Comparison of ENCODE assay signal across 8 mouse cellular contexts in the genomic region with DNA sequence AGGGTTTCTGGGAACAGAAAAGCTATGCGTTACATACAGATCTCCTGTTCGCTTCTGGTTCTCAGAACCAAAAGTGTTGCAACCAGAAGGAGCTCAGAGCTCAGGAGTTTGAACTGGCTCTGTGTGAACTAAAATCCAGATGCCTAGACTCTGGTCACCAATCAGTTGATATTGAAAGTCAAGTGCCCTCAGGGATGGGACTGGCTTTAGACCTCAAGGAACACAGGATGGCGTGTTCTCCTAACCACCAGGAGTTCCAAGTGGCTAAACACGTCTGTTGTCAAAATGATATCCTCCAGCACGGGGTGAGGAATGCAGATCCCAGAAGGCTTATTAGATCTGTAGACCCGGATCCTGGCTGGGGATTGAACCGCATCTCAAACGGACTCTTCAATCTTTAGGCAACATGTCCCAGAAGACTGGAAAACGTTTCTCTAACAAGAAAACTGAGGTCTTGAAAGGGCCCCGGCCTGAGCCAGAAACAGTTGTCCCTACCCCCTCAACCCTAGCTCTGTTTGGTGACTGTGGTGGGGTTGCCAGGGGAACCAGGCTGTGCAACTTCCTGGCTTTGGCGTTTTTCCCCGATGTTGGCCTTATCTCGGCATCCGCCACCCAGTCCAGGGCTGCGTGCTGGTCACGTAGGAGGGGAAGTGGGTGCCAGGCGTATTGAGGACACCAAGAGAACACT. TPM values are rescaled to one million over a fixed set of nuclear protein-coding genes. Genes with fewer than 3 reads are reported as not detected.
DNase-seq lines count a peak whose midpoint lies in the region; ATAC-seq lines count a peak whose summit lies in the region.

No protein-coding gene starts in this region.

- H3K27ac ChIP-seq in heart, embryonic 14.5 days (replicated peaks in 1 of 2; ENCODE audit: control insufficient read depth in 1 of 2, insufficient read depth in 1 of 2, low read depth in 2 of 2, low read length in 2 of 2) = peak overlapping the region; percentile 74 to 79

- no peak overlapping the region for H3K4me3 ChIP-seq in heart, embryonic 14.5 days (ENCODE audit: control insufficient read depth in 1 of 2, insufficient read depth in 1 of 2, low read depth in 1 of 2, low read length in 2 of 2)

- H3K27me3 ChIP-seq in heart, embryonic 14.5 days (ENCODE audit: control insufficient read depth, insufficient read depth, low read length) = no peaks in the 10 kb centered on the region

- peak overlapping the region; percentile 55 for H3K4me2 ChIP-seq in heart, embryonic 14.5 days (ENCODE audit: low read length)

- peaks cover 4% of the 10 kb centered on the region; the same call in 1 of the 2 replicates for H3K36me3 ChIP-seq in heart, embryonic 14.5 days (ENCODE audit: control insufficient read depth, insufficient read depth, low read length)

- WGBS in heart, embryonic 14.5 days = 31% methylated on average over 17 of the region's 17 CpGs

- DNase-seq in gastrocnemius, adult 18-20 months (ENCODE audit: low spot score) = peak; percentile 52
- DNase-seq in gastrocnemius, postnatal 4 days (ENCODE audit: low spot score in 2 of 2) = no peak
- DNase-seq in adrenal gland, adult 8-10 months = peak; percentile 56
- peak; percentile 57 to 79 for DNase-seq in kidney, postnatal 25 days
- DNase-seq in thymus, postnatal 36 days = peak; percentile 74 to 80
- no peak for DNase-seq in frontal cortex, postnatal 25 days (ENCODE audit: low spot score in 2 of 2)

- peak overlapping the region; percentile 49; the same call in 1 of the 2 replicates for H3K9ac ChIP-seq in heart, embryonic 14.5 days (ENCODE audit: low read length)

- peaks cover 25 to 30% of the 10 kb centered on the region in 2 experiments for H3K4me1 ChIP-seq in heart, embryonic 14.5 days (ENCODE audit: control insufficient read depth in 2 of 2, insufficient read depth in 2 of 2, low read length in 2 of 2)

- ATAC-seq in heart, embryonic 14.5 days (ENCODE audit: insufficient number of reproducible peaks, insufficient read depth, low FRiP score, low read depth) = peak; percentile 55; the same call in 1 of the 2 replicates
- peak; percentile 77 for ATAC-seq in megakaryocyte progenitor cell, adult 5-6 weeks (replicated peaks; ENCODE audit: poor library complexity)

- H3K9me3 ChIP-seq in heart, embryonic 14.5 days (ENCODE audit: control insufficient read depth, low read length) = peaks cover 7% of the 10 kb centered on the region; the same call in 1 of the 2 replicates

RNA-seq across cellular contexts. Expression of a gene that starts 6.9 kb away (rescaled TPM):
- under 1 TPM in 1 of 2 experiments, not detected in 1; 0.47 TPM for total RNA-seq in gastrocnemius, adult 18-20 months (2021)
- 1 to 10 TPM; 1.3 to 1.8 TPM for total RNA-seq in gastrocnemius, postnatal 4 days (2021)
- under 1 TPM; 0.17 to 0.62 (median 0.36) TPM for total RNA-seq in adrenal gland, adult 8-10 months (2022)
- polyA plus RNA-seq in heart, embryonic 14.5 days (2014; fragmentation: Nextera tagmentation; extraction: Ambion mirVana) = 2.0 and 2.6 TPM in 2 replicates
- total RNA-seq in megakaryocyte progenitor cell, adult 5-6 weeks (2015) = 0.12 TPM in 1 of 2 replicates, not detected in the other
- not detected in 2 replicates for total RNA-seq in megakaryocyte progenitor cell, adult 5-6 weeks (2017)

RNA-seq across cellular contexts. Expression of a gene that starts 13.8 kb away (rescaled TPM):
- 10 to 100 TPM; 14.0 to 28.7 TPM for total RNA-seq in gastrocnemius, adult 18-20 months (2021)
- total RNA-seq in gastrocnemius, postnatal 4 days (2021) = 100 to 1,000 TPM; 146 to 158 TPM
- 10 to 100 TPM; 68.5 to 90.2 (median 77.9) TPM for total RNA-seq in adrenal gland, adult 8-10 months (2022)
- polyA plus RNA-seq in heart, embryonic 14.5 days (2014; fragmentation: Nextera tagmentation; extraction: Ambion mirVana) = 187 and 196 TPM in 2 replicates
- total RNA-seq in megakaryocyte progenitor cell, adult 5-6 weeks (2015) = 621 and 639 TPM in 2 replicates
- 290 and 305 TPM in 2 replicates for total RNA-seq in megakaryocyte progenitor cell, adult 5-6 weeks (2017)

RNA-seq across cellular contexts. Expression of a gene that starts 32.1 kb away (rescaled TPM):
- under 1 TPM in 1 of 2 experiments, not detected in 1; 0.19 TPM for total RNA-seq in gastrocnemius, adult 18-20 months (2021)
- total RNA-seq in gastrocnemius, postnatal 4 days (2021) = 1 to 10 TPM; 1.7 to 2.3 TPM
- 1 to 10 TPM; 1.5 to 6.6 (median 3.6) TPM for total RNA-seq in adrenal gland, adult 8-10 months (2022)
- 2.0 and 5.0 TPM in 2 replicates for polyA plus RNA-seq in heart, embryonic 14.5 days (2014; fragmentation: Nextera tagmentation; extraction: Ambion mirVana)
- 0.10 TPM in 1 of 2 replicates, not detected in the other for total RNA-seq in megakaryocyte progenitor cell, adult 5-6 weeks (2015)
- total RNA-seq in megakaryocyte progenitor cell, adult 5-6 weeks (2017) = 0.30 TPM in 1 of 2 replicates, not detected in the other

RNA-seq across cellular contexts. Expression of a gene that starts 38.5 kb away (rescaled TPM):
- under 1 TPM; 0.28 to 0.30 TPM for total RNA-seq in gastrocnemius, adult 18-20 months (2021)
- total RNA-seq in gastrocnemius, postnatal 4 days (2021) = under 1 TPM; 0.47 to 0.56 TPM
- 10 to 100 TPM in 1 of 4 experiments, 1 to 10 TPM in 3; 5.2 to 11.3 (median 6.2) TPM for total RNA-seq in adrenal gland, adult 8-10 months (2022)
- 1.5 and 1.6 TPM in 2 replicates for polyA plus RNA-seq in heart, embryonic 14.5 days (2014; fragmentation: Nextera tagmentation; extraction: Ambion mirVana)
- total RNA-seq in megakaryocyte progenitor cell, adult 5-6 weeks (2015) = 0.35 and 0.49 TPM in 2 replicates
- total RNA-seq in megakaryocyte progenitor cell, adult 5-6 weeks (2017) = 0.41 and 0.62 TPM in 2 replicates

RNA-seq across cellular contexts. Expression of a gene that starts 42.1 kb away (rescaled TPM):
- total RNA-seq in gastrocnemius, adult 18-20 months (2021) = not detected
- total RNA-seq in gastrocnemius, postnatal 4 days (2021) = not detected
- total RNA-seq in adrenal gland, adult 8-10 months (2022) = 1 to 10 TPM in 1 of 4 experiments, under 1 TPM in 2, not detected in 1; 0.38 to 1.1 (median 0.43) TPM
- polyA plus RNA-seq in heart, embryonic 14.5 days (2014; fragmentation: Nextera tagmentation; extraction: Ambion mirVana) = 0.22 and 0.23 TPM in 2 replicates
- not detected in 2 replicates for total RNA-seq in megakaryocyte progenitor cell, adult 5-6 weeks (2015)
- total RNA-seq in megakaryocyte progenitor cell, adult 5-6 weeks (2017) = not detected in 2 replicates

Comparison
In these comparisons a context has a peak if more than half of its experiments do, and no peak if none do; other contexts are left out.
1. DNase-seq: peak in gastrocnemius, adult 18-20 months (single experiment), adrenal gland, adult 8-10 months (single experiment), kidney, postnatal 25 days (2 of 2) and thymus, postnatal 36 days (2 of 2); none in gastrocnemius, postnatal 4 days (0 of 2) and frontal cortex, postnatal 25 days (0 of 2).